Mouse (Mus musculus) liver, embryonic 16.5 days (tissue): ENCODE measurements at regions not wholly inside any gene's neighbourhood (a gene's known extent, or its start where the extent isn't known, plus 50 kb on each side); places are given as distances from the start of the nearest gene placed in this dataset.

Source experiments
- ATAC-seq: fragments of 200-750 bp; cut with Nextera tagmentation; 2 replicates; pipeline ENCODE4 v1.8.0; 2017; ENCODE audit warnings: low read depth, mild to moderate bottlenecking, moderate number of reproducible peaks, moderate library complexity
- H3K27ac ChIP-seq: fragments of 300-500 bp; sonication (generic); 2 replicates; pipeline ENCODE4 v1.5.1; 2014; ENCODE audit warnings: mild to moderate bottlenecking, low read length
- H3K27me3 ChIP-seq: fragments of 300-500 bp; sonication (generic); 2 replicates; pipeline ENCODE4 v1.6.1; 2014; ENCODE audit warnings: low read depth, low read length, mixed read lengths; ENCODE audit not compliant: control insufficient read depth, insufficient read depth
- H3K36me3 ChIP-seq: fragments of 300-500 bp; sonication (generic); 2 replicates; pipeline ENCODE4 v1.6.1; 2014; ENCODE audit warnings: mild to moderate bottlenecking; ENCODE audit not compliant: control insufficient read depth, insufficient read depth
- H3K4me1 ChIP-seq: fragments of 300-500 bp; sonication (generic); 2 replicates; pipeline ENCODE4 v1.6.1; 2014; ENCODE audit warnings: low read depth, low read length, mixed read lengths; ENCODE audit not compliant: control insufficient read depth
- H3K4me2 ChIP-seq: fragments of 300-500 bp; sonication (generic); 2 replicates; pipeline ENCODE4 v1.6.1; 2014; ENCODE audit warnings: low read depth, low read length, mixed read lengths
- H3K4me3 ChIP-seq: fragments of 300-500 bp; sonication (generic); 2 replicates; pipeline ENCODE4 v1.5.1; 2014; ENCODE audit warnings: low read depth, mild to moderate bottlenecking, low read length
- H3K9ac ChIP-seq: fragments of 300-500 bp; sonication (generic); 2 replicates; pipeline ENCODE4 v1.6.1; 2014; ENCODE audit warnings: low read depth, low read length
- H3K9me3 ChIP-seq: fragments of 300-500 bp; sonication (generic); replicated peaks from 2 replicates; pipeline ENCODE4 v1.6.1; 2016; ENCODE audit warnings: low read length; ENCODE audit not compliant: control insufficient read depth
- WGBS: fragments of 180-500 bp; shearing (Covaris S2); extraction: QIAGEN DNeasy Blood & Tissue Kit; methylation state at CpG from one replicate; pipeline ENCODE4 v1.1.7; 2014; ENCODE audit not compliant: insufficient replicate concordance; 5-methylcytosine and 5-hydroxymethylcytosine counted together

GRCm38 (mm10) chr3:149090103-149090502 lies 99.7 kb upstream of the Adgrl2 start:
- H3K36me3 ChIP-seq: no peaks in the 10 kb centered on the region
- no peak overlapping the region for H3K4me3 ChIP-seq
- H3K9ac ChIP-seq: no peak overlapping the region
- no peaks in the 10 kb centered on the region for H3K9me3 ChIP-seq
- no peak overlapping the region for H3K27ac ChIP-seq
- no peak overlapping the region for H3K4me2 ChIP-seq
- H3K4me1 ChIP-seq: peaks cover 7% of the 10 kb centered on the region
- ATAC-seq: no peak
- no peaks in the 10 kb centered on the region for H3K27me3 ChIP-seq
- WGBS: 65% methylated on average over 5 of the region's 5 CpGs

- peak; percentile 53 for ATAC-seq
- Histone ChIP-seq H3K36me3 (no peaks in the 10 kb centered on the region), H3K9me3 (no peaks in the 10 kb centered on the region), H3K4me2 (peak overlapping the region; percentile 50), H3K4me1 (peaks cover 16% of the 10 kb centered on the region), H3K9ac (no peak overlapping the region), H3K27me3 (no peaks in the 10 kb centered on the region), H3K27ac (peak overlapping the region; percentile 61), H3K4me3 (peak overlapping the region; percentile 26)
- WGBS: under 1% methylated on average over 16 of the region's 16 CpGs
These were observed 98.3 kb upstream of the Adgrl2 start for GRCm38 (mm10) chr3:149088621-149089128.

- no peaks in the 10 kb centered on the region for H3K27me3 ChIP-seq
- no peak overlapping the region for H3K9ac ChIP-seq
- H3K27ac ChIP-seq: peak overlapping the region; percentile 34
- peak; percentile 58 for ATAC-seq
- peak overlapping the region; percentile 4; the same call in 1 of the 2 replicates for H3K4me2 ChIP-seq
- H3K4me1 ChIP-seq: peaks cover 16% of the 10 kb centered on the region
- H3K9me3 ChIP-seq: no peaks in the 10 kb centered on the region
- no peaks in the 10 kb centered on the region for H3K36me3 ChIP-seq
- H3K4me3 ChIP-seq: no peak overlapping the region
- 61% methylated on average over 8 of the region's 8 CpGs for WGBS
These were observed 97.1 kb upstream of the Adgrl2 start for GRCm38 (mm10) chr3:149087488-149087887.

- Histone ChIP-seq H3K27ac (no peak overlapping the region), H3K27me3 (no peaks in the 10 kb centered on the region), H3K36me3 (no peaks in the 10 kb centered on the region), H3K4me3 (no peak overlapping the region), H3K9me3 (no peaks in the 10 kb centered on the region), H3K4me2 (no peak overlapping the region), H3K9ac (no peak overlapping the region), H3K4me1 (peaks cover 16% of the 10 kb centered on the region)
- 52% methylated on average over 5 of the region's 5 CpGs for WGBS
- ATAC-seq: no peak
These were observed 96.3 kb upstream of the Adgrl2 start for GRCm38 (mm10) chr3:149086704-149087103.

GRCm38 (mm10) chr3:149086086-149086485 lies 95.7 kb upstream of the Adgrl2 start:
- H3K4me3 ChIP-seq: no peak overlapping the region
- WGBS: 43% methylated on average over 3 of the region's 3 CpGs

GRCm38 (mm10) chr3:149084861-149085598 lies 94.7 kb upstream of the Adgrl2 start:
- H3K9ac ChIP-seq: no peak overlapping the region
- no peak overlapping the region for H3K4me2 ChIP-seq
- ATAC-seq: peak; percentile 45; the same call in 1 of the 2 replicates
- H3K4me3 ChIP-seq: no peak overlapping the region
- 44% methylated on average over 10 of the region's 10 CpGs for WGBS
- peaks cover 16% of the 10 kb centered on the region for H3K4me1 ChIP-seq
- no peaks in the 10 kb centered on the region for H3K9me3 ChIP-seq
- H3K27ac ChIP-seq: peak overlapping the region; percentile 59
- H3K27me3 ChIP-seq: no peaks in the 10 kb centered on the region
- no peaks in the 10 kb centered on the region for H3K36me3 ChIP-seq

More at GRCm38 (mm10) chr3:149086086-149086485, 95.7 kb upstream of the Adgrl2 start:
- H3K27ac ChIP-seq: peak overlapping the region; percentile 54
- no peak overlapping the region for H3K9ac ChIP-seq
- H3K27me3 ChIP-seq: no peaks in the 10 kb centered on the region
- no peak overlapping the region for H3K4me2 ChIP-seq
- ATAC-seq: no peak
- peaks cover 16% of the 10 kb centered on the region for H3K4me1 ChIP-seq
- H3K9me3 ChIP-seq: no peaks in the 10 kb centered on the region
- H3K36me3 ChIP-seq: no peaks in the 10 kb centered on the region

- ATAC-seq: peak; percentile 63
- Histone ChIP-seq H3K36me3 (no peaks in the 10 kb centered on the region), H3K4me2 (peak overlapping the region; percentile 39), H3K27ac (peak overlapping the region; percentile 63), H3K9ac (no peak overlapping the region), H3K27me3 (no peaks in the 10 kb centered on the region), H3K9me3 (no peaks in the 10 kb centered on the region), H3K4me1 (peaks cover 16% of the 10 kb centered on the region), H3K4me3 (peak overlapping the region; percentile 17)
- WGBS: 39% methylated on average over 11 of the region's 11 CpGs
These were observed 93.0 kb upstream of the Adgrl2 start for GRCm38 (mm10) chr3:149083391-149083790.

- Histone ChIP-seq H3K36me3 (no peaks in the 10 kb centered on the region), H3K4me2 (no peak overlapping the region), H3K27me3 (no peaks in the 10 kb centered on the region), H3K27ac (no peak overlapping the region), H3K4me3 (no peak overlapping the region), H3K9me3 (no peaks in the 10 kb centered on the region), H3K4me1 (peaks cover under 1% of the 10 kb centered on the region), H3K9ac (no peak overlapping the region)
- no peak for ATAC-seq
- WGBS: 51% methylated on average over 4 of the region's 4 CpGs
These were observed 88.5 kb upstream of the Adgrl2 start for GRCm38 (mm10) chr3:149078881-149079280.

- no peak overlapping the region for H3K27ac ChIP-seq
- H3K9me3 ChIP-seq: no peaks in the 10 kb centered on the region
- no peaks in the 10 kb centered on the region for H3K27me3 ChIP-seq
- WGBS: 57% methylated on average over 21 of the region's 21 CpGs
- H3K4me3 ChIP-seq: no peak overlapping the region
- no peaks in the 10 kb centered on the region for H3K36me3 ChIP-seq
- H3K9ac ChIP-seq: no peak overlapping the region
- H3K4me2 ChIP-seq: no peak overlapping the region
- ATAC-seq: no peak
- H3K4me1 ChIP-seq: no peaks in the 10 kb centered on the region
These were observed 86.7 kb upstream of the Adgrl2 start for GRCm38 (mm10) chr3:149076928-149077551.
